Mouse (Mus musculus): Measurements from ENCODE around the gene Cacna1d. TPM values are rescaled to one million over a fixed set of nuclear protein-coding genes. Genes with fewer than 3 reads are reported as not detected.

The Cacna1d gene
- total and polyA plus RNA-seq, 3 experiments: 0.04 to 0.66 (median 0.08) TPM

GRCm38 (mm10) chr14:30531896-30532295, 40.6 kb upstream of the Cacna1d start:
- DNase-seq (ENCODE audit: extremely low read depth): no peak
- TF ChIP-seq ZNF384 (IDR thresholded peaks at IDR 0.05; ENCODE audit: low read depth, low read length) (no peak), MXI1 (IDR thresholded peaks at IDR 0.05; ENCODE audit: low read depth, low read length) (no peak), JUN (IDR thresholded peaks at IDR 0.05; ENCODE audit: insufficient read depth, low read depth, low read length) (no peak)
- no peaks in the 10 kb centered on the region for H3K27me3 ChIP-seq (replicated peaks)
- H3K9ac ChIP-seq (ENCODE audit: insufficient read depth, low read depth): no peak overlapping the region
- H3K4me3 ChIP-seq (replicated peaks in 1 of 3; ENCODE audit: low read depth in 2 of 3, low read length in 2 of 3, poor library complexity in 1 of 3): no peak overlapping the region
- no peak overlapping the region for H3K27ac ChIP-seq (ENCODE audit: insufficient read depth, low read depth)
- H3K36me3 ChIP-seq (replicated peaks in 1 of 2; ENCODE audit: control insufficient read depth in 1 of 2, insufficient read depth in 1 of 2, low read length in 1 of 2): peaks cover 7 to 19% of the 10 kb centered on the region in 2 experiments
- in situ Hi-C loops (cut with MboI; ENCODE audit: low pct_ligation_motif_present, low pct_unique_long_range_greater_than_20kb, low sequenced_read_pairs): no loop called here
- H3K4me2 ChIP-seq (ENCODE audit: insufficient read depth, low read depth, poor library complexity, severe bottlenecking): no peak overlapping the region
- H3K4me1 ChIP-seq (ENCODE audit: control insufficient read depth in 1 of 2, insufficient read depth in 2 of 2): peaks cover 9 to 10% of the 10 kb centered on the region in 2 experiments; a peak in 3 of 4 replicates
- no peaks in the 10 kb centered on the region for H3K9me3 ChIP-seq (replicated peaks; ENCODE audit: low read length)
- dilution Hi-C loops (cut with MboI; ENCODE audit: extremely low pct_ligation_motif_present, extremely low pct_unique_long_range_greater_than_20kb, low sequenced_read_pairs): no loop called here
- no peaks in the 10 kb centered on the region for H3K79me2 ChIP-seq (replicated peaks; ENCODE audit: control insufficient read depth, extremely low read depth, insufficient read depth, poor library complexity, severe bottlenecking)

DNA sequence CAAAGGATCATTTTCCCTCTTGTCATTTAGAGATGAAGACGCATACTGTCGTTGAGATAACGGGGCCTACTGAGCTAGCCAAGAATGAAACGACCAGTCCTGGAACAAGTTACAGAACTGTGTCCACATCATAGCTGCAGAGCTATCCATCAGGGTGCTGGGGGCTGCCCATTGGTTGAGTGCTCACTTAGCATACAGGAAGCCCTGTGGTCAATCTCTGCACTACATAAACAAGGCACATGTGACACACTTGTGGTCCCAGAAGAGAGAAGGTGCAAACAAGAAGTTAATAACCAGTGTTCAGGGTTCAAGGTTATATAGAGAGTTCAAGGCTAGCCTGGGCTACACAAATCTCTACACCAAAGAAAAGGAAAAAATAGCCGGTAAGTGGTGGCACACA, 40.2 kb upstream of the Cacna1d start:
- Histone ChIP-seq H3K27me3 (replicated peaks) (no peaks in the 10 kb centered on the region), H3K9me3 (replicated peaks; ENCODE audit: low read length) (no peaks in the 10 kb centered on the region), H3K36me3 (replicated peaks in 1 of 2; ENCODE audit: control insufficient read depth in 1 of 2, insufficient read depth in 1 of 2, low read length in 1 of 2) (peaks cover 10 to 22% of the 10 kb centered on the region in 2 experiments), H3K27ac (ENCODE audit: insufficient read depth, low read depth) (no peak overlapping the region), H3K4me3 (replicated peaks in 1 of 3; ENCODE audit: low read depth in 2 of 3, low read length in 2 of 3, poor library complexity in 1 of 3) (no peak overlapping the region), H3K9ac (ENCODE audit: insufficient read depth, low read depth) (no peak overlapping the region), H3K79me2 (replicated peaks; ENCODE audit: control insufficient read depth, extremely low read depth, insufficient read depth, poor library complexity, severe bottlenecking) (no peaks in the 10 kb centered on the region), H3K4me1 (ENCODE audit: control insufficient read depth in 1 of 2, insufficient read depth in 2 of 2) (peaks cover 9 to 10% of the 10 kb centered on the region in 2 experiments; a peak in 3 of 4 replicates), H3K4me2 (ENCODE audit: insufficient read depth, low read depth, poor library complexity, severe bottlenecking) (no peak overlapping the region)
- in situ Hi-C loops (cut with MboI; ENCODE audit: low pct_ligation_motif_present, low pct_unique_long_range_greater_than_20kb, low sequenced_read_pairs): no loop called here
- dilution Hi-C loops (cut with MboI; ENCODE audit: extremely low pct_ligation_motif_present, extremely low pct_unique_long_range_greater_than_20kb, low sequenced_read_pairs): no loop called here
- 0 out of 2 replicates have a peak, but pooled peaks have one; percentile 15 for TF ChIP-seq BHLHE40 (IDR thresholded peaks at IDR 0.05; ENCODE audit: low read depth, low read length)
- no peak for TF ChIP-seq RAD21 (IDR thresholded peaks at IDR 0.05; ENCODE audit: low read depth, low read length)
- no peak for DNase-seq (ENCODE audit: extremely low read depth)

DNA sequence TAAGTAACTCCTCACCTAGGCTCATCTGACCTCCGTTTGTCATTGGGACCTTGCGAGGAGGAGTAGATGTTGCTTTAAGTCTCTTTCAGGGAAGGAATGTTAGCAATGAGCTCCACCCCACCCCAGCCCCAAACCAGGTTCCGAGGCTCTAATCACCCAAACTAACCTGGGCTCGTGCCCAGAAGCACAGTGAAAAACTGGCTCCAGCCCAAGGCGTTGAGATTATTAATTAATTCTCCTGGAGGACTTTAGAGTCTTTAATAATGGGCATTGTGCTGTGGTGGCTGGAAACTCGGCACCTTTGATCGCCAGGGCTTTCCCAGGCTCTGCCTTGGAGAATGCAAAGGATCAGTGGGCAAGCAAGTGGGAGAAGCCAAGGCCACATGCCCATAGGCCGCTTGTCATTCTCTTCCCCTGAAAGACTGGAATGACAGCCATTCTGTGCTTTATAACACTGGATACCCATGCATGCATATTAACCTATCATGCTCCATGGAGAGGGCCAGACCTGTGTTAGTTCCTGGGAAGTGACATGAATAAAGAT, 39.5 kb upstream of the Cacna1d start:
- no peak overlapping the region for H3K27ac ChIP-seq (ENCODE audit: insufficient read depth, low read depth)
- in situ Hi-C loops (cut with MboI; ENCODE audit: low pct_ligation_motif_present, low pct_unique_long_range_greater_than_20kb, low sequenced_read_pairs): no loop called here
- no peak overlapping the region for H3K4me2 ChIP-seq (ENCODE audit: insufficient read depth, low read depth, poor library complexity, severe bottlenecking)

More for the DNA sequence above, 39.5 kb upstream of the Cacna1d start:
- H3K27me3 ChIP-seq (replicated peaks): no peaks in the 10 kb centered on the region
- no peaks in the 10 kb centered on the region for H3K9me3 ChIP-seq (replicated peaks; ENCODE audit: low read length)
- dilution Hi-C loops (cut with MboI; ENCODE audit: extremely low pct_ligation_motif_present, extremely low pct_unique_long_range_greater_than_20kb, low sequenced_read_pairs): no loop called here
- H3K36me3 ChIP-seq (replicated peaks in 1 of 2; ENCODE audit: control insufficient read depth in 1 of 2, insufficient read depth in 1 of 2, low read length in 1 of 2): peaks cover 15 to 29% of the 10 kb centered on the region in 2 experiments
- TF ChIP-seq ZNF384 (IDR thresholded peaks at IDR 0.05; ENCODE audit: low read depth, low read length): no peak
- no peak for TF ChIP-seq SIN3A (IDR thresholded peaks at IDR 0.05; ENCODE audit: low read length)
- no peak for TF ChIP-seq POLR2A (IDR thresholded peaks at IDR 0.05; ENCODE audit: low read depth, low read length)
- TF ChIP-seq USF2 (conservative IDR thresholded peaks at IDR 0.05; ENCODE audit: low read depth, low read length): no peak
- no peak for TF ChIP-seq HCFC1 (IDR thresholded peaks at IDR 0.05; ENCODE audit: low read depth, low read length)
- no peak for TF ChIP-seq JUN (IDR thresholded peaks at IDR 0.05; ENCODE audit: insufficient read depth, low read depth, low read length)
- TF ChIP-seq ZMIZ1 (IDR thresholded peaks at IDR 0.05; ENCODE audit: low read depth, low read length): no peak
- no peak for TF ChIP-seq ZC3H11A (IDR thresholded peaks at IDR 0.05; ENCODE audit: low read depth, low read length)
- TF ChIP-seq ETS1 (conservative IDR thresholded peaks at IDR 0.05; ENCODE audit: low read depth, low read length): no peak
- no peak for TF ChIP-seq POLR2AphosphoS2 (IDR thresholded peaks at IDR 0.05; ENCODE audit: low read depth, low read length)
- no peak for TF ChIP-seq CHD2 (IDR thresholded peaks at IDR 0.05; ENCODE audit: low read length)
- TF ChIP-seq EP300 (IDR thresholded peaks at IDR 0.05; ENCODE audit: low read length): no peak
- no peak for TF ChIP-seq E2F4 (IDR thresholded peaks at IDR 0.05; ENCODE audit: insufficient replicate concordance, low read depth, low read length)
- no peak for TF ChIP-seq TCF12 (IDR thresholded peaks at IDR 0.05; ENCODE audit: low read depth, low read length)
- TF ChIP-seq UBTF (IDR thresholded peaks at IDR 0.05; ENCODE audit: low read depth, low read length): no peak
- no peak for TF ChIP-seq RCOR1 (conservative IDR thresholded peaks at IDR 0.05; ENCODE audit: low read depth, low read length)
- TF ChIP-seq KAT2A (IDR thresholded peaks at IDR 0.05; ENCODE audit: insufficient replicate concordance, low read length): no peak
- no peak for TF ChIP-seq NRF1 (IDR thresholded peaks at IDR 0.05; ENCODE audit: low read depth, low read length)
- TF ChIP-seq GABPA (IDR thresholded peaks at IDR 0.05; ENCODE audit: insufficient replicate concordance, low read depth, low read length): no peak
- TF ChIP-seq ZKSCAN1 (IDR thresholded peaks at IDR 0.05; ENCODE audit: borderline replicate concordance, low read depth, low read length): no peak
- no peak for DNase-seq (ENCODE audit: extremely low read depth)
- H3K9ac ChIP-seq (ENCODE audit: insufficient read depth, low read depth): no peak overlapping the region
- peaks cover 9 to 10% of the 10 kb centered on the region in 2 experiments; a peak in 3 of 4 replicates for H3K4me1 ChIP-seq (ENCODE audit: control insufficient read depth in 1 of 2, insufficient read depth in 2 of 2)
- no peak overlapping the region for H3K4me3 ChIP-seq (replicated peaks in 1 of 3; ENCODE audit: low read depth in 2 of 3, low read length in 2 of 3, poor library complexity in 1 of 3)
- H3K79me2 ChIP-seq (replicated peaks; ENCODE audit: control insufficient read depth, extremely low read depth, insufficient read depth, poor library complexity, severe bottlenecking): no peaks in the 10 kb centered on the region

Measured in CH12.LX (cell line).